Mouse (Mus musculus): ENCODE results near the gene Pard3b. TPM values are rescaled to one million over a fixed set of nuclear protein-coding genes. Genes with fewer than 3 reads are reported as not detected.
A peak's percentile ranks its signal among the peaks of the same experiment; 100 is the strongest.

Gene Pard3b
- polyA plus RNA-seq, 1 experiment from 2014 or later = 17.9 TPM

GRCm38 (mm10) chr1:62639012-62639411 lies 1000.4 kb downstream of the Pard3b start:
- no peaks in the 10 kb centered on the region for H3K27me3 ChIP-seq
- H3K4me3 ChIP-seq = no peak overlapping the region
- no peak overlapping the region for H3K4me2 ChIP-seq
- WGBS = 84% methylated on average over 11 of the region's 11 CpGs
- no peaks in the 10 kb centered on the region for H3K36me3 ChIP-seq
- no peaks in the 10 kb centered on the region for H3K9me3 ChIP-seq
- ATAC-seq (ENCODE audit: borderline replicate concordance, extremely low read depth, low FRiP score, low TSS enrichment) = no peak
- H3K27ac ChIP-seq = no peak overlapping the region
- peaks cover 4% of the 10 kb centered on the region; the same call in 1 of the 2 replicates for H3K4me1 ChIP-seq
- H3K9ac ChIP-seq = no peak overlapping the region

GRCm38 (mm10) chr1:62639440-62639839 lies 1000.8 kb downstream of the Pard3b start:
- Histone ChIP-seq H3K9ac (no peak overlapping the region), H3K36me3 (no peaks in the 10 kb centered on the region), H3K4me1 (peaks cover 4% of the 10 kb centered on the region; the same call in 1 of the 2 replicates), H3K4me2 (no peak overlapping the region), H3K27me3 (no peaks in the 10 kb centered on the region), H3K4me3 (no peak overlapping the region), H3K9me3 (no peaks in the 10 kb centered on the region), H3K27ac (no peak overlapping the region)
- 71% methylated on average over 4 of the region's 4 CpGs for WGBS
- no peak for ATAC-seq (ENCODE audit: borderline replicate concordance, extremely low read depth, low FRiP score, low TSS enrichment)

- Histone ChIP-seq H3K27ac (no peak overlapping the region), H3K9me3 (no peaks in the 10 kb centered on the region), H3K36me3 (no peaks in the 10 kb centered on the region), H3K27me3 (no peaks in the 10 kb centered on the region), H3K9ac (no peak overlapping the region), H3K4me3 (no peak overlapping the region), H3K4me2 (no peak overlapping the region), H3K4me1 (no peaks in the 10 kb centered on the region)
- WGBS = 74% methylated on average over 8 of the region's 8 CpGs
- no peak for ATAC-seq (ENCODE audit: borderline replicate concordance, extremely low read depth, low FRiP score, low TSS enrichment)
These were observed 1006.1 kb downstream of the Pard3b start for GRCm38 (mm10) chr1:62644631-62645278.

GRCm38 (mm10) chr1:62646812-62647211 lies 1008.2 kb downstream of the Pard3b start:
- WGBS = 85% methylated on average over 2 of the region's 2 CpGs
- no peaks in the 10 kb centered on the region for H3K36me3 ChIP-seq
- H3K9me3 ChIP-seq = no peaks in the 10 kb centered on the region
- H3K4me1 ChIP-seq = no peaks in the 10 kb centered on the region
- H3K4me2 ChIP-seq = no peak overlapping the region
- H3K27me3 ChIP-seq = no peaks in the 10 kb centered on the region
- no peak overlapping the region for H3K27ac ChIP-seq
- ATAC-seq (ENCODE audit: borderline replicate concordance, extremely low read depth, low FRiP score, low TSS enrichment) = no peak
- H3K4me3 ChIP-seq = no peak overlapping the region
- no peak overlapping the region for H3K9ac ChIP-seq

GRCm38 (mm10) chr1:62648116-62648515 lies 1009.5 kb downstream of the Pard3b start:
- 36% methylated on average over 6 of the region's 6 CpGs for WGBS
- no peak overlapping the region for H3K27ac ChIP-seq
- no peak for ATAC-seq (ENCODE audit: borderline replicate concordance, extremely low read depth, low FRiP score, low TSS enrichment)
- H3K4me1 ChIP-seq = no peaks in the 10 kb centered on the region
- no peaks in the 10 kb centered on the region for H3K27me3 ChIP-seq
- H3K9ac ChIP-seq = no peak overlapping the region
- H3K36me3 ChIP-seq = no peaks in the 10 kb centered on the region
- H3K4me3 ChIP-seq = no peak overlapping the region
- H3K4me2 ChIP-seq = no peak overlapping the region
- H3K9me3 ChIP-seq = no peaks in the 10 kb centered on the region

- WGBS = 39% methylated on average over 5 of the region's 5 CpGs
- Histone ChIP-seq H3K9me3 (no peaks in the 10 kb centered on the region), H3K36me3 (no peaks in the 10 kb centered on the region), H3K27me3 (no peaks in the 10 kb centered on the region), H3K4me3 (no peak overlapping the region), H3K4me1 (no peaks in the 10 kb centered on the region), H3K9ac (no peak overlapping the region), H3K27ac (no peak overlapping the region), H3K4me2 (no peak overlapping the region)
- ATAC-seq (ENCODE audit: borderline replicate concordance, extremely low read depth, low FRiP score, low TSS enrichment) = no peak
These were observed 1010.0 kb downstream of the Pard3b start for GRCm38 (mm10) chr1:62648591-62648990.

GRCm38 (mm10) chr1:62650491-62650890 lies 1011.9 kb downstream of the Pard3b start:
- no peaks in the 10 kb centered on the region for H3K27me3 ChIP-seq
- no peaks in the 10 kb centered on the region for H3K36me3 ChIP-seq
- no peaks in the 10 kb centered on the region for H3K4me1 ChIP-seq
- no peak overlapping the region for H3K4me3 ChIP-seq
- no peak overlapping the region for H3K9ac ChIP-seq
- no peak overlapping the region for H3K4me2 ChIP-seq
- no peak overlapping the region for H3K27ac ChIP-seq
- WGBS = 74% methylated on average over 5 of the region's 5 CpGs
- no peaks in the 10 kb centered on the region for H3K9me3 ChIP-seq
- ATAC-seq (ENCODE audit: borderline replicate concordance, extremely low read depth, low FRiP score, low TSS enrichment) = no peak

- 59% methylated on average over 6 of the region's 6 CpGs for WGBS
These were observed 1015.8 kb downstream of the Pard3b start for GRCm38 (mm10) chr1:62654436-62654835.

GRCm38 (mm10) chr1:62664960-62665645 lies 1026.5 kb downstream of the Pard3b start:
- Histone ChIP-seq H3K9me3 (no peaks in the 10 kb centered on the region), H3K36me3 (no peaks in the 10 kb centered on the region), H3K4me1 (peaks cover 13% of the 10 kb centered on the region), H3K27ac (peak overlapping the region; percentile 69), H3K4me3 (no peak overlapping the region), H3K4me2 (peak overlapping the region; percentile 18; the same call in 1 of the 2 replicates), H3K27me3 (no peaks in the 10 kb centered on the region), H3K9ac (no peak overlapping the region)
- peak; percentile 87 for ATAC-seq (ENCODE audit: borderline replicate concordance, extremely low read depth, low FRiP score, low TSS enrichment)
- 31% methylated on average over 8 of the region's 8 CpGs for WGBS

More at GRCm38 (mm10) chr1:62654436-62654835, 1015.8 kb downstream of the Pard3b start:
- no peak overlapping the region for H3K9ac ChIP-seq
- no peaks in the 10 kb centered on the region for H3K9me3 ChIP-seq
- H3K4me2 ChIP-seq = no peak overlapping the region
- no peak for ATAC-seq (ENCODE audit: borderline replicate concordance, extremely low read depth, low FRiP score, low TSS enrichment)
- no peak overlapping the region for H3K4me3 ChIP-seq
- H3K36me3 ChIP-seq = no peaks in the 10 kb centered on the region
- no peak overlapping the region for H3K27ac ChIP-seq
- no peaks in the 10 kb centered on the region for H3K27me3 ChIP-seq
- no peaks in the 10 kb centered on the region for H3K4me1 ChIP-seq

- peaks cover 13% of the 10 kb centered on the region for H3K4me1 ChIP-seq
- no peak overlapping the region for H3K4me3 ChIP-seq
- no peaks in the 10 kb centered on the region for H3K27me3 ChIP-seq
- H3K27ac ChIP-seq = peak overlapping the region; percentile 69
- 67% methylated on average over 5 of the region's 5 CpGs for WGBS
- H3K4me2 ChIP-seq = no peak overlapping the region; the same call in 1 of the 2 replicates
- H3K9ac ChIP-seq = no peak overlapping the region
- no peaks in the 10 kb centered on the region for H3K9me3 ChIP-seq
- ATAC-seq (ENCODE audit: borderline replicate concordance, extremely low read depth, low FRiP score, low TSS enrichment) = no peak
- H3K36me3 ChIP-seq = no peaks in the 10 kb centered on the region
These were observed 1027.4 kb downstream of the Pard3b start for GRCm38 (mm10) chr1:62665771-62666730.

- no peak overlapping the region for H3K4me2 ChIP-seq
- no peaks in the 10 kb centered on the region for H3K9me3 ChIP-seq
- no peak overlapping the region for H3K4me3 ChIP-seq
- no peaks in the 10 kb centered on the region for H3K27me3 ChIP-seq
- H3K4me1 ChIP-seq = peaks cover 13% of the 10 kb centered on the region
- ATAC-seq (ENCODE audit: borderline replicate concordance, extremely low read depth, low FRiP score, low TSS enrichment) = no peak
- no peaks in the 10 kb centered on the region for H3K36me3 ChIP-seq
- no peak overlapping the region for H3K27ac ChIP-seq
- 64% methylated on average over 5 of the region's 5 CpGs for WGBS
- H3K9ac ChIP-seq = no peak overlapping the region
These were observed 1028.2 kb downstream of the Pard3b start for GRCm38 (mm10) chr1:62666780-62667179.

Measured in lung, embryonic 15.5 days (tissue).